Mouse (Mus musculus): Measurements from ENCODE around the gene Vmn1r41.

The Vmn1r41 gene

GRCm38 (mm10) chr6:89740466-89740865 is at the start of gene Vmn1r41:
Gene Vmn1r41, plus strand, starts transcription at chr6:89740766.
- DNase-seq (ENCODE audit: low spot score), result no peak

- DNase-seq (ENCODE audit: low spot score), result no peak
Observed at GRCm38 (mm10) chr6:89706624-89707023, 33.9 kb upstream of the Vmn1r41 start.

- DNase-seq (ENCODE audit: low spot score), result no peak
Observed at GRCm38 (mm10) chr6:89707240-89707639, 33.3 kb upstream of the Vmn1r41 start, which contains the start of gene Vmn1r40. Gene Vmn1r40, plus strand, starts transcription at chr6:89707540.

GRCm38 (mm10) chr6:89718051-89718450 is 22.5 kb upstream of the Vmn1r41 start:
- DNase-seq (ENCODE audit: low spot score), result no peak

- DNase-seq (ENCODE audit: low spot score), result no peak
Observed at GRCm38 (mm10) chr6:89742811-89743210, 2.2 kb downstream of the Vmn1r41 start.

GRCm38 (mm10) chr6:89790231-89790630 is 49.7 kb downstream of the Vmn1r41 start:
- DNase-seq (ENCODE audit: low spot score), result no peak
